Comparison of ENCODE assay signal across 12 mouse cellular contexts in the genomic region with DNA sequence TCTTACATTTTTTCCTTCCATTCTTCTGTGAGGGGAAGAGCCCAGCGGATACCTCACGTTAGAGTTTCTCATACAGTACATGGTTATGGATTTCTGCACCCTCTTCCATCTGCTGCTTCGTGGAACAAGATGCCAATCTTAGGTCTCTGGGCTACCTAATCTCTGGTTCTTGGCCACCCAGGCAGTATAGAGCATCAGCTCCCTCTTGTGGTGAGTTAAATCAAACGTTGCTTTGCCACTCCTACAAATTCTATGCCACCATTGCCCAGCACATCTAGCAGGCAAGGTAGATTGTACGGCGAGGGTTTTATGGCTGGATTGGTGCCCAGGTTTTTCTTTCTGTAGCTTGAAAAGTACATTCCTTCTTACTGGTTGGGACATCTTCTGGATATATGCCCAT.
DNase-seq lines count a peak whose midpoint lies in the region; ATAC-seq and TF ChIP-seq lines count a peak whose summit lies in the region.
"Had no signal": no experiment of that assay in that cellular context is flagged by ENCODE, and none has a peak within 500 bp of the region (broad histone marks: within the 10 kb centered on the region; RNA-seq: fewer than 3 reads in every experiment).

No protein-coding gene starts in this region.

- H3K4me3 ChIP-seq in kidney, postnatal 0 days (replicated peaks; ENCODE audit: low read depth, low read length): no peak overlapping the region
- H3K4me3 ChIP-seq in kidney, embryonic 16.5 days (ENCODE audit: low read length): no peak overlapping the region
- no peak overlapping the region for H3K4me3 ChIP-seq in ES-E14 (ENCODE audit: insufficient read depth in 1 of 2, low read depth in 1 of 2, low read length in 2 of 2, poor library complexity in 1 of 2, severe bottlenecking in 1 of 2)
- H3K4me3 ChIP-seq: forebrain, embryonic 10.5 days; lung, embryonic 15.5 days had no signal

- 62% methylated on average over 6 of the region's 6 CpGs for WGBS in kidney, postnatal 0 days
- WGBS in kidney, embryonic 16.5 days: 52% methylated on average over 6 of the region's 6 CpGs

- peak; percentile 45; the same call in 1 of the 2 replicates for TF ChIP-seq CTCF in kidney, postnatal 0 days (IDR thresholded peaks at IDR 0.05; ENCODE audit: low read depth)

- no peaks in the 10 kb centered on the region for H3K9me3 ChIP-seq in kidney, postnatal 0 days (replicated peaks; ENCODE audit: low read length)
- peaks cover 2% of the 10 kb centered on the region; the same call in 1 of the 2 replicates for H3K9me3 ChIP-seq in kidney, embryonic 16.5 days (ENCODE audit: low read length)
- no peaks in the 10 kb centered on the region for H3K9me3 ChIP-seq in ES-E14 (ENCODE audit: control insufficient read depth, insufficient read depth, low read depth, low read length)
- H3K9me3 ChIP-seq: forebrain, embryonic 10.5 days; lung, embryonic 15.5 days had no signal

- H3K27ac ChIP-seq in kidney, postnatal 0 days: no peak overlapping the region
- H3K27ac ChIP-seq in kidney, embryonic 16.5 days (ENCODE audit: low read length): no peak overlapping the region
- H3K27ac ChIP-seq in ES-E14 (ENCODE audit: insufficient read depth, low read depth, low read length, poor library complexity, severe bottlenecking): no peak overlapping the region
- H3K27ac ChIP-seq: forebrain, embryonic 10.5 days; lung, embryonic 15.5 days had no signal

- H3K36me3 ChIP-seq in kidney, postnatal 0 days (ENCODE audit: insufficient read depth, low read length): no peaks in the 10 kb centered on the region
- H3K36me3 ChIP-seq in kidney, embryonic 16.5 days (ENCODE audit: insufficient read depth, low read length): no peaks in the 10 kb centered on the region
- no peaks in the 10 kb centered on the region for H3K36me3 ChIP-seq in ES-E14 (ENCODE audit: control insufficient read depth, insufficient read depth, low read length, poor library complexity, severe bottlenecking)
- H3K36me3 ChIP-seq: forebrain, embryonic 10.5 days; lung, embryonic 15.5 days had no signal

- no peak overlapping the region for H3K4me2 ChIP-seq in kidney, postnatal 0 days (ENCODE audit: low read length)
- H3K4me2 ChIP-seq in kidney, embryonic 16.5 days (replicated peaks; ENCODE audit: low read depth, low read length): no peak overlapping the region
- H3K4me2 ChIP-seq: lung, embryonic 15.5 days had no signal

- H3K9ac ChIP-seq in kidney, postnatal 0 days (ENCODE audit: low read depth, low read length): no peak overlapping the region
- no peak overlapping the region for H3K9ac ChIP-seq in kidney, embryonic 16.5 days (replicated peaks; ENCODE audit: low read length)
- H3K9ac ChIP-seq in ES-E14 (ENCODE audit: insufficient read depth, low read depth, low read length, poor library complexity, severe bottlenecking): no peak overlapping the region
- H3K9ac ChIP-seq: lung, embryonic 15.5 days had no signal

- no peak for ATAC-seq in kidney, postnatal 0 days (replicated peaks; ENCODE audit: low FRiP score, low read depth)
- no peak for ATAC-seq in kidney, embryonic 16.5 days (ENCODE audit: low FRiP score, low TSS enrichment)

- H3K27me3 ChIP-seq in kidney, postnatal 0 days (ENCODE audit: insufficient read depth, low read length): no peaks in the 10 kb centered on the region
- H3K27me3 ChIP-seq in kidney, embryonic 16.5 days (ENCODE audit: insufficient read depth, low read length): no peaks in the 10 kb centered on the region
- H3K27me3 ChIP-seq: lung, embryonic 15.5 days had no signal

- in situ Hi-C loops in ES-E14 (cut with MboI; ENCODE audit: low sequenced_read_pairs in 2 of 2, unreplicated experiment in 2 of 2): loop anchor here (25.0 kb wide), 2 partner anchors 308 to 1133 kb away; no protein-coding TSS in a partner anchor

- DNase-seq in adrenal gland, postnatal 10 days: peak; percentile 2
- DNase-seq in adrenal gland, adult 8-10 months: no peak
- no peak for DNase-seq in kidney, postnatal 0 days (ENCODE audit: low spot score)
- DNase-seq in ES-E14 (ENCODE audit: low read depth, low spot score): peak; percentile 37
- DNase-seq in embryo, embryonic 11 days: peak; percentile 36
- no peak for DNase-seq in T-cell, adult 2 months (ENCODE audit: low spot score)
- DNase-seq in right cerebral cortex, postnatal 10 days (ENCODE audit: low spot score in 2 of 2): no peak
- DNase-seq: B cell, adult 2 months; heart, adult 18-20 months had no signal

- no peaks in the 10 kb centered on the region for H3K4me1 ChIP-seq in kidney, postnatal 0 days (replicated peaks; ENCODE audit: insufficient read depth, low read length)
- no peaks in the 10 kb centered on the region for H3K4me1 ChIP-seq in kidney, embryonic 16.5 days (ENCODE audit: insufficient read depth, low read length)
- H3K4me1 ChIP-seq in ES-E14 (ENCODE audit: control insufficient read depth in 2 of 2, insufficient read depth in 2 of 2, low read length in 2 of 2, poor library complexity in 1 of 2): no peaks in the 10 kb centered on the region
- H3K4me1 ChIP-seq: forebrain, embryonic 10.5 days; lung, embryonic 15.5 days had no signal

TF ChIP-seq in ES-E14, 5 proteins besides CTCF, POLR2A, EP300 and RAD21:
- TF ChIP-seq MAFK (IDR thresholded peaks at IDR 0.05; ENCODE audit: insufficient read depth, low read depth, low read length): no peak
- TF ChIP-seq ZNF384 (IDR thresholded peaks at IDR 0.05; ENCODE audit: low read depth, low read length): no peak
- TF ChIP-seq CHD2 (IDR thresholded peaks at IDR 0.05; ENCODE audit: low read depth, low read length): no peak
- TF ChIP-seq ZC3H11A (IDR thresholded peaks at IDR 0.05; ENCODE audit: borderline replicate concordance, low read depth, low read length): peak; percentile 65; the same call in 1 of the 2 replicates
- TF ChIP-seq HCFC1 (IDR thresholded peaks at IDR 0.05; ENCODE audit: borderline replicate concordance, insufficient read depth, low read length): no peak

Comparison
In these comparisons a context has a peak if more than half of its experiments do, and no peak if none do; other contexts are left out.
1. DNase-seq: peak in adrenal gland, postnatal 10 days (single experiment), ES-E14 (single experiment) and embryo, embryonic 11 days (single experiment); none in adrenal gland, adult 8-10 months (single experiment), kidney, postnatal 0 days (single experiment), T-cell, adult 2 months (single experiment) and right cerebral cortex, postnatal 10 days (0 of 2).